Mouse (Mus musculus): ENCODE measurements around the gene Acin1. TPM values are rescaled to one million over a fixed set of nuclear protein-coding genes. Genes with fewer than 3 reads are reported as not detected.

The Acin1 gene
- polyA plus RNA-seq, 1 experiment from 2014 or later = 132 TPM

DNA sequence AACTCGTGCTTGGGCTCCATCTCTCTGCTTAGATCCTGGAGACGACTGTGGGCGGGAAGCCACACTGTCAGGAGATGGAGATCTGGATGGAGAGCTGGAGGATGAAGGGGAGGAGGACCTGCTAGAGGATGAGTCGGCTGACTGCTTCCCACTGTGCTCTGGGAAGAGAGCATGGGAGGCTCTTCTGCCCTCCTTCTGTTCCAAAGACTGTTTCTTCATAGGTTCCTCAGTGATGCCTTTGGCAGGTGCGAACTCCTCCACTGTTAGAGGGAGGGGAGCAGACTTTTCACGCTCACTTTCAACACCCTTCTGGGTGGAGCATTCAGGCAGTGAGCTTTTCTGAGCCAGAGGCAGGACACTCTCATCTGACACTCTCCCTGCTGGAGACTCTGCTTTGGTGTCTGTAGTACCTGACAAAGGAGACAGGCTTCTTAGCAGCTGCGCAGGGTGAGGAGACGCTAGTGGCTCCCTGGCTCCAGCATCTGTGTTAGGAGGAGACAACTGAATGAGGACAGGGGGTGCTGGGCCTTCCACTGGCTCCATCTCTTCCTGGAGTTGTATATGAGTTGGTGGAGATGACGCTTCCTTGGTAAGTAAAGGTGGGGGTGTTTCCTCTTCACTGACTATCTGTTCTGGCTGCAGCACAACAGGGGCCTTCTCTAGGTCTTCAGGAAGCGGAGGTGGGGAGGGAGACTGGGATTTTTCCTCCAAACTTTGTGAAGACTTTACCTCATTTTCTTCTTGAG is 22.1 kb downstream of the Acin1 start:
- Histone ChIP-seq H3K4me2 (replicated peaks) (no peak overlapping the region), H3K36me3 (peaks cover 92% of the 10 kb centered on the region), H3K27ac (replicated peaks) (no peak overlapping the region), H3K27me3 (no peaks in the 10 kb centered on the region), H3K4me1 (no peaks in the 10 kb centered on the region), H3K4me3 (replicated peaks) (no peak overlapping the region), H3K9ac (no peak overlapping the region), H3K9me3 (replicated peaks) (no peaks in the 10 kb centered on the region)
- no peak for ATAC-seq (ENCODE audit: insufficient number of reproducible peaks, low FRiP score, low TSS enrichment, low read depth)
- 92% methylated on average over 10 of the region's 10 CpGs for WGBS

GRCm38 (mm10) chr14:54660009-54660408 is 26.7 kb downstream of the Acin1 start:
- Histone ChIP-seq H3K4me2 (replicated peaks) (no peak overlapping the region), H3K4me3 (replicated peaks) (no peak overlapping the region), H3K27ac (replicated peaks) (no peak overlapping the region), H3K9ac (no peak overlapping the region), H3K4me1 (no peaks in the 10 kb centered on the region), H3K27me3 (no peaks in the 10 kb centered on the region), H3K36me3 (peaks cover 95% of the 10 kb centered on the region), H3K9me3 (replicated peaks) (no peaks in the 10 kb centered on the region)
- WGBS = 86% methylated on average over 2 of the region's 2 CpGs
- no peak for ATAC-seq (ENCODE audit: insufficient number of reproducible peaks, low FRiP score, low TSS enrichment, low read depth)

- Histone ChIP-seq H3K27me3 (no peaks in the 10 kb centered on the region), H3K9ac (peak overlapping the region; percentile 64), H3K4me3 (replicated peaks) (peak overlapping the region; percentile 66), H3K4me1 (peaks cover 38% of the 10 kb centered on the region), H3K9me3 (replicated peaks) (no peaks in the 10 kb centered on the region), H3K4me2 (replicated peaks) (peak overlapping the region; percentile 60), H3K27ac (replicated peaks) (peak overlapping the region; percentile 76), H3K36me3 (peaks cover 64% of the 10 kb centered on the region)
- ATAC-seq (ENCODE audit: insufficient number of reproducible peaks, low FRiP score, low TSS enrichment, low read depth) = peak; percentile 85
- WGBS = under 1% methylated on average over 12 of the region's 12 CpGs
Observed at GRCm38 (mm10) chr14:54653496-54653895, 33.2 kb downstream of the Acin1 start.

GRCm38 (mm10) chr14:54652787-54653186 is 33.9 kb downstream of the Acin1 start:
- WGBS = under 1% methylated on average over 7 of the region's 7 CpGs
- H3K4me2 ChIP-seq (replicated peaks) = peak overlapping the region; percentile 60
- H3K4me3 ChIP-seq (replicated peaks) = peak overlapping the region; percentile 66
- no peak for ATAC-seq (ENCODE audit: insufficient number of reproducible peaks, low FRiP score, low TSS enrichment, low read depth)
- H3K36me3 ChIP-seq = peaks cover 64% of the 10 kb centered on the region
- H3K27me3 ChIP-seq = no peaks in the 10 kb centered on the region
- peak overlapping the region; percentile 64 for H3K9ac ChIP-seq
- no peaks in the 10 kb centered on the region for H3K9me3 ChIP-seq (replicated peaks)
- H3K27ac ChIP-seq (replicated peaks) = peak overlapping the region; percentile 76; the same call in 1 of the 2 replicates
- H3K4me1 ChIP-seq = peaks cover 38% of the 10 kb centered on the region

DNA sequence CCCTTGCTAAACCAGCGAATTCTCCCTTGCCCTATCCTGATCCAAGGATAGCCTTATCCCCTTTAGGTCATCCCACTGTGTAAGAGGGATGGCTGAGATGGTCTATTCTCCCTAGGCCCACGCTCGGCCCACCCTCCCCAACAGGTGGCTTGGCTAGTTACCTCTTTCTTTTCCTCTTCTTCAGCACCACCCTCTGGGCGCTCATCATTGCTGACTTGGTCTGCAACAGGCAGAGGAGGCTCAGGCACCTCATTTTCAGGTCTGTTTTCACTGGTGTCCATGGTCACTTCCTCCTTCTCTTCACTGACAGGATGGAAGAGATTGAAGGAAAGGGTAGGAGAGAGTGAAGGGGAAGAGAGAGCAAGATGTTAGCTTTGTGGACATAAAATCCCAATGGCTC is 35.2 kb downstream of the Acin1 start:
- Histone ChIP-seq H3K4me1 (peaks cover 38% of the 10 kb centered on the region), H3K9ac (no peak overlapping the region; the same call in 1 of the 2 replicates), H3K27me3 (no peaks in the 10 kb centered on the region), H3K9me3 (replicated peaks) (no peaks in the 10 kb centered on the region), H3K36me3 (peaks cover 65% of the 10 kb centered on the region), H3K4me3 (replicated peaks) (peak overlapping the region; percentile 66; the same call in 1 of the 2 replicates), H3K27ac (replicated peaks) (peak overlapping the region; percentile 39), H3K4me2 (replicated peaks) (no peak overlapping the region)
- ATAC-seq (ENCODE audit: insufficient number of reproducible peaks, low FRiP score, low TSS enrichment, low read depth) = no peak
- 66% methylated on average over 4 of the region's 4 CpGs for WGBS

GRCm38 (mm10) chr14:54650621-54651454 is 35.9 kb downstream of the Acin1 start:
- WGBS = 63% methylated on average over 23 of the region's 23 CpGs
- no peak overlapping the region for H3K4me2 ChIP-seq (replicated peaks)
- no peak overlapping the region for H3K4me3 ChIP-seq (replicated peaks)
- peaks cover 65% of the 10 kb centered on the region for H3K36me3 ChIP-seq
- peaks cover 38% of the 10 kb centered on the region for H3K4me1 ChIP-seq
- no peak for ATAC-seq (ENCODE audit: insufficient number of reproducible peaks, low FRiP score, low TSS enrichment, low read depth)
- no peaks in the 10 kb centered on the region for H3K9me3 ChIP-seq (replicated peaks)
- no peaks in the 10 kb centered on the region for H3K27me3 ChIP-seq
- no peak overlapping the region for H3K27ac ChIP-seq (replicated peaks)
- no peak overlapping the region for H3K9ac ChIP-seq

- Histone ChIP-seq H3K9ac (no peak overlapping the region), H3K27ac (replicated peaks) (no peak overlapping the region), H3K4me3 (replicated peaks) (no peak overlapping the region), H3K4me2 (replicated peaks) (no peak overlapping the region), H3K36me3 (peaks cover 83% of the 10 kb centered on the region), H3K9me3 (replicated peaks) (no peaks in the 10 kb centered on the region), H3K4me1 (peaks cover 30% of the 10 kb centered on the region), H3K27me3 (no peaks in the 10 kb centered on the region)
- ATAC-seq (ENCODE audit: insufficient number of reproducible peaks, low FRiP score, low TSS enrichment, low read depth) = no peak
- 84% methylated on average over 4 of the region's 4 CpGs for WGBS
Observed at GRCm38 (mm10) chr14:54647900-54648299, 38.8 kb downstream of the Acin1 start.

GRCm38 (mm10) chr14:54646898-54647636 is 39.7 kb downstream of the Acin1 start:
- H3K4me1 ChIP-seq = peaks cover 22% of the 10 kb centered on the region
- H3K36me3 ChIP-seq = peaks cover 92% of the 10 kb centered on the region
- ATAC-seq (ENCODE audit: insufficient number of reproducible peaks, low FRiP score, low TSS enrichment, low read depth) = no peak
- no peaks in the 10 kb centered on the region for H3K9me3 ChIP-seq (replicated peaks)
- H3K27ac ChIP-seq (replicated peaks) = no peak overlapping the region
- H3K9ac ChIP-seq = no peak overlapping the region
- H3K27me3 ChIP-seq = no peaks in the 10 kb centered on the region
- H3K4me2 ChIP-seq (replicated peaks) = no peak overlapping the region
- 91% methylated on average over 8 of the region's 8 CpGs for WGBS
- H3K4me3 ChIP-seq (replicated peaks) = no peak overlapping the region

DNA sequence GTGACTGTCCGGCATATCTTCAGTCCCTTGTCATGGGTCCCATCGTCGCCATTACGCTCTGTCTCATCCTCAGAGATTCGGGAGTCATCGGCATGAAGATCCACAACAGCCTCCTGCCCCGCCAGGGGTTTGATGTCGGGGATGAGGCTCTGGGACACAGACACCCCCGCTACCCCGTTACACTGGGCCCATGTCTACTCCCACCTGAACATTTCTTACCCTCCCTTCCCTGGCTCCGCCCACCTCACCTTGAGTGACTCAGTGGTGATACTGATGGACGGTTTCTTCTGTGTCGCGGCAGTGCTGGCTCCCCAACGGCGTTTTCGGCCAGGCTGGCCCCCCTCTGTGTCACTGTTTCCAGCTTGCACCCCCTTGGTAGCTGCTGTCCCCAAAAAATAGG is 40.3 kb downstream of the Acin1 start:
- 95% methylated on average over 17 of the region's 17 CpGs for WGBS

GRCm38 (mm10) chr14:54644294-54644693 is 42.4 kb downstream of the Acin1 start:
- Histone ChIP-seq H3K4me2 (replicated peaks) (no peak overlapping the region), H3K4me1 (peaks cover 22% of the 10 kb centered on the region), H3K4me3 (replicated peaks) (no peak overlapping the region), H3K9ac (no peak overlapping the region), H3K27ac (replicated peaks) (no peak overlapping the region), H3K36me3 (peaks cover 68% of the 10 kb centered on the region), H3K9me3 (replicated peaks) (no peaks in the 10 kb centered on the region), H3K27me3 (no peaks in the 10 kb centered on the region)
- ATAC-seq (ENCODE audit: insufficient number of reproducible peaks, low FRiP score, low TSS enrichment, low read depth) = no peak
- 87% methylated on average over 9 of the region's 9 CpGs for WGBS

More for the DNA sequence above, 40.3 kb downstream of the Acin1 start:
- no peak overlapping the region for H3K4me2 ChIP-seq (replicated peaks)
- H3K4me3 ChIP-seq (replicated peaks) = no peak overlapping the region
- ATAC-seq (ENCODE audit: insufficient number of reproducible peaks, low FRiP score, low TSS enrichment, low read depth) = no peak
- H3K9ac ChIP-seq = no peak overlapping the region
- no peaks in the 10 kb centered on the region for H3K27me3 ChIP-seq
- no peak overlapping the region for H3K27ac ChIP-seq (replicated peaks)
- peaks cover 21% of the 10 kb centered on the region for H3K4me1 ChIP-seq
- H3K36me3 ChIP-seq = peaks cover 88% of the 10 kb centered on the region
- no peaks in the 10 kb centered on the region for H3K9me3 ChIP-seq (replicated peaks)

- H3K9ac ChIP-seq = no peak overlapping the region
- WGBS = 88% methylated on average over 2 of the region's 2 CpGs
- H3K36me3 ChIP-seq = peaks cover 62% of the 10 kb centered on the region
- H3K27ac ChIP-seq (replicated peaks) = no peak overlapping the region
- H3K4me2 ChIP-seq (replicated peaks) = no peak overlapping the region
- no peaks in the 10 kb centered on the region for H3K27me3 ChIP-seq
- peaks cover 23% of the 10 kb centered on the region for H3K4me1 ChIP-seq
- ATAC-seq (ENCODE audit: insufficient number of reproducible peaks, low FRiP score, low TSS enrichment, low read depth) = no peak
- H3K9me3 ChIP-seq (replicated peaks) = no peaks in the 10 kb centered on the region
- H3K4me3 ChIP-seq (replicated peaks) = no peak overlapping the region
Observed at GRCm38 (mm10) chr14:54643011-54643410, 43.7 kb downstream of the Acin1 start.

Data from embryonic facial prominence, embryonic 15.5 days (tissue).